Mouse (Mus musculus) thymus, postnatal 36 days (tissue): Measurements from ENCODE around the gene Map3k13.
A peak's percentile ranks its signal among the peaks of the same experiment; 100 is the strongest.
"Not testable (repeated sequence)": the region's sequence is repeated elsewhere in the genome, so short reads cannot be mapped to it uniquely, and the experiment has no call there.

Source experiments
- DNase-seq, 2 experiments: peaks; one replicate each; pipeline ENCODE4 v3.0.0; 2022; ENCODE audit warnings: mixed read lengths in 2 of 2

The Map3k13 gene

GRCm38 (mm10) chr16:21793875-21794696, at the start of gene Map3k13:
TSS of gene Map3k13 (plus strand) at chr16:21794346.
- peak; percentile 93 to 94 for DNase-seq

DNA sequence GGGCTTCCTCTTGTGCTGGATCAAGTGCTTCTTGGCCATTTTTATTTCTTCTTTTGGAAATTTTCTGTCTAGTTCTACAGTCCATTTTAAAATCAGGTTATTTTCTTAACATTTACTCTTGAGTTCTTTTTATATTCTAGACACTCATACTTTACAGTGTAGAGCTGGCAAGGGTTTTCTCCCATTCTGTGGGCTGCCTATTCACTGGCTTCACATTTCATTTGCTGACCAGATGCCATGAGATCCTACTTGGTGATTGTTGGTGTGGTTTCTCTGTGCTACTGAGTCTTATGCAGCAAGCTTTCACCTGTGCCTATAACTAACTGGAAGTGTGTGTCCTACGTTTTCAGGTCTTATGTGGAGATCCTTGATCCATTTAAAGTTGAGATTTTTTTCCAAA, 35.7 kb upstream of the Map3k13 start:
- no peak for DNase-seq

GRCm38 (mm10) chr16:21768255-21768654, 25.9 kb upstream of the Map3k13 start:
- DNase-seq: no peak

DNA sequence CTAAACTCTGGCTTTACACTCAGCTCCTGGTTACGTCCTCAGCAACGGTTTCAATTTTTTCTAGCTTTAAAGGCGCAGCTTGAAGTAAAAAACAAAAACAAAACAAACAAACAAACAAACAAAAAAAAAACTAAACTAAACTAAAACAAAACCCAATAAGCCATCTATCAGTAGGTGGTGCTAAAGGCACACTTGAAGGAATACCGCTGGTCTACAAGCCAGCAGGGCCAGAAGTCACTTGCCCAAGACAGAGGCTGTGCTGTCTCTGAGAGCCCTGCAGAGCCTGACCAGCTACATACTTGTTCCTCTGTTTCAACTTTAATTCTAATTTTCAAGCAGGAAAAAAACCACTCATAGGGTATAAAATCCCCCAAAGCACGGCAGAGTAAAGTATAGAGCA, 24.5 kb upstream of the Map3k13 start:
- peak in 1 of 2 experiments; percentile 13 for DNase-seq

- DNase-seq: no peak
Measured at GRCm38 (mm10) chr16:21774725-21775124, 19.4 kb upstream of the Map3k13 start.

DNA sequence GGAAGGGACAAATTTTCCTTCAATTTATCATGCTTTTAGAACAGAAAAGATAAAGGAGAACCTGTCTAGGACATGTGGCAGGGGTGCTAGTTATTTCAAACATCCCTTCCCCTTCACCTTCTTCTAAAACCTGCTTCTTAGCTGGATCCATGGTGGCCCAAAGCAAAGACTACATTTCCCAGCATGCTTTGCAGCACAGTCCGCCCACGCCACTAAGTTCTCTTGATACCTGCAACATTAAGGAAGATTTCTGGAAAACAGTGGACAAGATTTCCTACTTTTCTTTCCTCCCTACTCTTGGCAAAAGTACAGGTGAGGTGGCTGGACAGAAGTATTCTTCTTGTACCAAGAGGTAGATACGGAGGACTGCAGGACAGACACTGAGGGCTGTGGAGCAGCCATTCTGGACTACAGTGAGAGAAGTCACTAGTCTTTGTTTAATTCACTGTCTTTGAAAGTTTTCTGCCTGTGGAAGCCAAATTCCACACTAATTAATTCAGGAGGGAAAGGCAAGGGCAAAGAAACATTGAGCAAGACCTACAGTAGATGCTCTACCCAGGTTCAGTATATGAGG, 15.8 kb upstream of the Map3k13 start:
- DNase-seq: peak in 1 of 2 experiments; percentile 18

- no peak for DNase-seq
Measured at GRCm38 (mm10) chr16:21779149-21779548, 15.0 kb upstream of the Map3k13 start.

DNA sequence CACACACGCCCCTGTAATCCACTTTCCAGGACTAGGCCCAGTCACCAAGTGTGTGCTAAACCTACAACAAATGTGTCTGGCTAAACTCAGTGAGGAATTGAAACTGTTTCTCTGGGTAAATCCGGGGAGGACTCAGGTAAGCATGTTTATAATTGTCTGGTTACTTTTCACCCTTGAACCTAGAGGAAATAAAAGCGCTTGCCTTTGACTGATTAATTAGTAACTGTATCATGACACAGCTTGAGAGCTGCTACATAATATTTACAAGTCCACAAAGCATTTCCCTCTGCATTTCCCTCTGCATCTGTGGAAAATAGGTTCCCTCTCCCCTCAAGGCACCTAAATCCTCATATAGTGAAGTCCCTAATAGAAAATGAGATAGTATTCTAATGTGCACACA, 12.9 kb upstream of the Map3k13 start:
- no peak for DNase-seq

DNA sequence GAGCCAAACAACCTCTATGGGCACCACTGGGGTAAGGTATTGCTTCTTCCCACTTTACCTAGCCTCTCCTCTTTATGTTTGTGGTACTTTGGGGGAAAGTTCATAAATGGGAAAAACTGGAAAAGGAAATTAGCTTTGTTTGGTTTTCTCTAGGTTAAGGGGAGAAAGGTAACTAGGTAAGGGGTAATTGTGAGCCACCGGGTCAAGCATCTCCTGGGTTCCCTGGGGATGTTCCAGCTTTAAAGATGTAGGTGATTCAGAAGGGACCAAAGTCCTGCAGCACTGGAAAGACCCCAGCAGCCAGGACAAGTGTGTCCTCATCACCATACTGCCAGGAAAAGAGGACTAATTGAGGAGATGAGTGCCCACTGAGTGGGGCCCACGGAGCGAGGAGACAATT, 12.3 kb upstream of the Map3k13 start:
- no peak for DNase-seq

DNA sequence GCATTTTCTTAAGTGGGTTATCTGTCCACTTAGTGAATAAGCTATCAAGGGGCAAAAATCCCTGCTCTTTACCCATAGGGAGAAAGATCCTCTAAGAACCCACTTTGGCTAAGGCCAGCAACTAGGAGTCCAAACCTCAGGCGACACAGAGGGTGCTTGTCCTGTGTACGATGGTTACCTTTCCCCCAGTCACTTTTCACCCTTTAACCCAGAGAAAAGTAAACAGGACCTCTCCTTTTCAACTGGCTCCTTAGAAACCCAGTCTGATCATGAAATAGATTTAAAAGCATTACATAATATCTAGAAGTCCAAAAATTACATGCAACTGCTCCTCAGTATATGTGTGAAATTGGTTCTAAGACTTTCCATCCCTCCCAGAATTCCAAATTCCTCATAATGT, 11.3 kb upstream of the Map3k13 start:
- no peak for DNase-seq

GRCm38 (mm10) chr16:21785000-21785399, 9.1 kb upstream of the Map3k13 start:
- DNase-seq: no peak

- DNase-seq: no peak
Measured at GRCm38 (mm10) chr16:21786317-21786716, 7.8 kb upstream of the Map3k13 start.

DNA sequence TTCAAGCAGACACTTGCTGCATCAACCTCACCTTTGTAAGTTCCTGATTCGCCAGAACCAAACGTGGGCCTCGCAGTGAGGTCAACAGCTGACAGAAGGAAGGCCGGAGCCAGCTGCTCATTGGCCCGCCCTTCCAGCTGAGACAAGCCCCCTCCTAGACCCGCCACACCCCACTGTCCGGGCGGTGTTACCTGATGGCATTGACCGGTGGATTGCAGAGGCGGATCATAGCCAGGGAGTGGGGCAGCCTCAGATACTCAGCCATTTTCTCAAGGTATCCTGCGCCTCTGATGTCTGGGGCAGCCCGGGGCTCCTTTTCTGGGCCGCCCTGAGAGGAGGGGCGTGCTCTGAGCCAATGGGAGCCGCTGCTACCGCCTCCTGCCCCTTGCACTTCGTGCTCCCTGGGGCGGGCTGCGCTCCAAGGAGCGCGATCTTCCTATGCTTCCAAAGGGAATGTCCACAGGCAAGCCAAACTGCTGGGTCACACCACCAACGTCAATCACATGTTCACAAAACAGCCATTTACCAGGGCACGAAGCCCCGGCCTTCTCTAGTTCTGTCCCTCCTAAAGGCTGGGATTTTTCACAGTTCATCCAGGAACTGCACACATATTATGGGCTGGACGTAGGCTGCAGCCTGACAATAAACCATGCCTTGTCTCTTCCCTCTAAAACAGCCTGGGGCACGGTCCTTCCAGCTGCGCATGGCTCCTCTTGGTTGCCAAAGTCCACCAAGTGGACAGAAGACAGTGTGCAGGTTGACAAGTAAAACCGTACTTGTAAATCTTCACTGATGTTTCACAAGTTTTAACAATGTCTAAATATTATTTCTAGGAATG, 6.4 kb upstream of the Map3k13 start, which contains the start of gene Ehhadh:
Gene Ehhadh, minus strand, starts transcription at position 292 of the 838 bp plus-strand sequence.
- peak; percentile 63 to 74 for DNase-seq

- DNase-seq: no peak
Measured at GRCm38 (mm10) chr16:21788581-21788980, 5.6 kb upstream of the Map3k13 start.

- DNase-seq: no peak
Measured at GRCm38 (mm10) chr16:21789180-21789579, 5.0 kb upstream of the Map3k13 start.

GRCm38 (mm10) chr16:21790469-21790868, 3.7 kb upstream of the Map3k13 start:
- DNase-seq: no peak

- DNase-seq: no peak
Measured at GRCm38 (mm10) chr16:21791779-21792178, 2.4 kb upstream of the Map3k13 start.

DNA sequence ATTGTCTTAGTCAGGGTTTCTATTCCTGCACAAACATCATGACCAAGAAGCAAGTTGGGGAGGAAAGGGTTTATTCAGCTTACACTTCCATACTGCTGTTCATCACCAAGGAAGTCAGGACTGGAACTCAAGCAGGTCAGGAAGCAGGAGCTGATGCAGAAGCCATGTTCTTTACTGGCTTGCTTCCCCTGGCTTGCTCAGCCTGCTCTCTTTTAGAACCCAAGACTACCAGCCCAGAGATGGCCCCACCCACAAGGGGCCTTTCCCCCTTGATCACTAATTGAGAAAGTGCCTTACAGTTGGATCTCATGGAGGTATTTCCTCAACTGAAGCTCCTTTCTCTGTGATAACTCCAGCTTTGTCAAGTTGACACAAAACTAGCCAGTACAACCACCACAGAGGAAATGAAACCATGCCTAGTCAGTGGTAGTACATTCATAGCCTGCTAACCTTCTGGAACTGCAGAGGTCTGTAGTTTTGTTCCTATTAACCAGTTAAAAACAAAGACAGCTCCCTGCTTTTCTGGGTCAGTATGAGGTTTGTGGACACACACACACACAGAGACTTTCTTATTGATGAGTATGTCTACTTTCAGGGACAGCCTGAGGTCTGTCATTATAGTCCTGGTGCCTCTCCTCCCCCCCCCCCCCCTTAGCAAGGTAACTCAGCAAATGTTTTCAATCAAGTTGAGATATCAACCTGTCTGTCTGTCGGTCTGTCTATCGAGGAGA, 901 bp upstream of the Map3k13 start:
- DNase-seq: not testable (repeated sequence)

GRCm38 (mm10) chr16:21794697-21795045, 525 bp downstream of the Map3k13 start:
- no peak for DNase-seq

- no peak for DNase-seq
Measured at GRCm38 (mm10) chr16:21795071-21795470, 925 bp downstream of the Map3k13 start.

- DNase-seq: no peak
Measured at GRCm38 (mm10) chr16:21804258-21804657, 10.1 kb downstream of the Map3k13 start.

DNA sequence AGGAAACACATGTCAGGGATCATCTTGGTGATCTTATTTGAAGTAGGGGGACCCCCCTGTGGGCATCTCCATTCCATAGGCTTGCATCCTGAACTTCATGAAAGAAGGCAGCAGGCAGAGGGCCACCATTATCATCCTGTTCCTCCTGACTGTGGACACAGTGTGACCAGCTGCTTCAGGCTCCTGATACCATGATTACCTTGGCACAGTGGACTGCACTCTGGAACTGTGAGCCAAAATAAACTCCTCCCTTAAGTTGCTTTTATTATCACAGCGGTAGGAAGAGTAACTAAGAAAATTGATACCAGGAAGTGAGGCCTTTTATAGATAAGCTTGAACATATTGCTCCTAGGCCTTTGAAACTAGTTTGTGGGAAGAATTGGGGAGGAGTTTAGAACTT, 12.7 kb downstream of the Map3k13 start:
- DNase-seq: no peak

DNA sequence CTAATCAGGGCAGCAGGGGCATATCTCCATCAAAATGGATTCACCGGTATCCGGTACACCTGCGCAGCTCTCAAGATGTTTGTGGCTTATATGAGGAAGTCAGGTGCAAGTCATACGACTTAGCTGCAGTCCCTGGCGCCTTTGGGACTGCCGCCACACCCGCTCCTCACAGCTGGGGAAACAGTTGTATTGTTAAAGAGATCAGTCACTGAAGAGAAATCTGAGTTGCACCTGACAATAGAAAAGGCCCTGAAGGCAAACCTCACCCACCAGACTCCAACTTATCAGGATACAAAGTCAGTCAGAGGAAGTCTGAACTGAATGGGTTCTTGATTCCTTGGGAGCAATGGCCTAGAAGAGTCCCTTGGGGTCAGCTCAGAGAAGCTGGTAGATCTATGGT, 13.6 kb downstream of the Map3k13 start:
- peak; percentile 51 to 78 for DNase-seq
